Mouse (Mus musculus) bone marrow macrophage, adult 2 months (primary cell): ENCODE measurements around the gene Spag16. TPM values are rescaled to one million over a fixed set of nuclear protein-coding genes. Genes with fewer than 3 reads are reported as not detected.
"Not testable (repeated sequence)": the region's sequence is repeated elsewhere in the genome, so short reads cannot be mapped to it uniquely, and the experiment has no call there.

Source experiments
- H3K27ac ChIP-seq: 2 replicates; pipeline ENCODE4 v1.5.1; 2012; ENCODE audit warnings: low read depth, low read length; ENCODE audit not compliant: insufficient read depth
- H3K4me1 ChIP-seq: 2 replicates; pipeline ENCODE4 v1.6.1; 2012; ENCODE audit warnings: low read length; ENCODE audit not compliant: control insufficient read depth, insufficient read depth
- H3K4me3 ChIP-seq: 2 replicates; pipeline ENCODE4 v1.5.1; 2012; ENCODE audit warnings: mild to moderate bottlenecking, low read length, moderate library complexity; ENCODE audit not compliant: insufficient read depth
- CTCF ChIP-seq: IDR thresholded peaks from 2 replicates; pipeline ENCODE4 v1.5.1; 2012; ENCODE audit warnings: low read depth, mild to moderate bottlenecking, low read length, moderate library complexity
- POLR2A ChIP-seq: IDR thresholded peaks from 2 replicates; pipeline ENCODE4 v1.6.1; 2012; ENCODE audit warnings: mild to moderate bottlenecking, low read depth, low read length, borderline replicate concordance
- polyA plus RNA-seq: library from polyadenylated mRNA; stranded (reverse); fragments of >200 nt; gene quantifications from 2 replicates; pipeline ENCODE4 v1.2.4, GENCODE M21; 2012; ENCODE audit not compliant: missing spikeins, insufficient read depth, insufficient read length

The Spag16 gene
- polyA plus RNA-seq, 1 experiment, result not detected

DNA sequence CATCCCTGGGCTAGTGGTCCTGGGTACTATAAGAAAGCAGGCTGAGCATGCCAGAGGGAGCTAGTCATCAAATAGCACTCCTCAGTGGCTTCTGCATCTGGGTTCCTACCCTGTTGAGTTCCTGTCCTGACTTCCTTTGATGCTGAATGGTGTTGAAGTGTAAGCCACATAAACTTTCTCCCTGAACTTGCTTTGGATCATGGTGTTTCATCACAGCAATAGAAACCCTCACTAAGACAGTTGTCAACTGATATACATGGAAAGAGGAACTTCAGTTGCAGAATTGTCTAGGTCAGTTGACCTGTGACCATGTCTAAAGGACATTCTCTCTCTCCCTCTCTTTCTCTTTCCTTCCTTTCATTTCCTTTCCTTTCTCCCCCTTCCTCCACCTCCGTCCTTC lies 3.8 kb downstream of the Spag16 start:
- Histone ChIP-seq H3K4me1 (no peaks in the 10 kb centered on the region), H3K27ac (no peak overlapping the region), H3K4me3 (no peak overlapping the region)
- no peak for TF ChIP-seq CTCF
- no peak for TF ChIP-seq POLR2A

DNA sequence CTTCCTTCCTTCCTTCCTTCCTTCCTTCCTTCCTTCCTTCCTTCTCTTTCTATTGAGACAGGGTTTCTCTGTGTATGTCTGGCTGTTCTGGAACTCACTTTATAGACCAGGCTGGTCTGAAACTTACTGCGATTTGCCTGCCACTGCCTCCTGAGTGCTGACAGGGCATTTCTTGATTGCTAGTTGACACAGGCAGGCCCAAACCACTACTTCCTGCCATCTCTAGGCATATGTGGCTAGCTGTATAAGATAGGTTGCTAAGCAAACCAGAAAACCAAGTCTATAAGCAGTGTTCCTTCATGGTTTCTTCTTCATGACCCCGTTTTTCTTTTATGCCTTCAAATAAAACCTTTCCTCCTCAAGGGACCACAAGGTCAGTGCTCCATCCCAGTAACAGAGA lies 4.2 kb downstream of the Spag16 start:
- Histone ChIP-seq H3K4me1 (no peaks in the 10 kb centered on the region), H3K4me3 (no peak overlapping the region), H3K27ac (no peak overlapping the region)
- TF ChIP-seq POLR2A, result no peak
- TF ChIP-seq CTCF, result no peak

DNA sequence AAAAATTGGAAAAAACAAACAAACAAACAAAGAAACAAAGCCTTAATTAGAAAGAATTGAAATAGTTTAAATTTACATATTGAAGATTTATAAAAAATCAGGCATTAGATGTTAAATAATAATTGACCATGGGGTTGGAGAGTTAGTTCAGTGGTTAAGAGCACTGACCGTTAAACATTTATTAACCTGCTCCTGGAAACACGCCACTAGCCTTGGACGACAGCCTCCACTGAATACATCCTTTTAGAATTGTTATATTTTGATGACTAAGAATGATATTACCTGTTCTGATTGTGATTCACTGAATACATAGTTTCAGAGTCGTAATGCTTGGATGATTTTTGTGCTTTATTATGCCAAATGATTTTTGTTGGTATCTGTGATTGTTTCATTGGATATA lies 6.7 kb downstream of the Spag16 start:
- not testable (repeated sequence) for H3K27ac ChIP-seq, H3K4me1 ChIP-seq, H3K4me3 ChIP-seq

DNA sequence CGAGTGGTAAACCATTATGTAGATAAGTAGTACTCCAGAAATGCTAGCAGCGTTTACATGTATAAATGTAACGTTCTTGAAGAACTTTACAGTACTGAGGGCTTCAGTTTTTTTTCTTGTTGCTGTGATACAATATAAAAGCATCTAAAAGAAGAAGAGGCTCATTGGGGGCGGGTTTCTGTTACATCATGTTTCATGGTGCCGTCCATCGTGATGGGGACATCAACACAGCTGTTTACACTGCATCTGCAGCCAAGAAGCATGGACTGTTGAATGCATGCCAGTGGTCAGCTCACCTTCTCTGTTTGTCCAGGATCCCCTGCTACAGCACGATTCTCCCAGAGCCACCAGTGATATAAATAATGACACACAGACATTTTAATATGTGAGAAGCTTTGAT lies 26.7 kb downstream of the Spag16 start:
- TF ChIP-seq POLR2A (no peak), CTCF (no peak)
- Histone ChIP-seq H3K4me1 (no peaks in the 10 kb centered on the region), H3K4me3 (no peak overlapping the region), H3K27ac (no peak overlapping the region)

DNA sequence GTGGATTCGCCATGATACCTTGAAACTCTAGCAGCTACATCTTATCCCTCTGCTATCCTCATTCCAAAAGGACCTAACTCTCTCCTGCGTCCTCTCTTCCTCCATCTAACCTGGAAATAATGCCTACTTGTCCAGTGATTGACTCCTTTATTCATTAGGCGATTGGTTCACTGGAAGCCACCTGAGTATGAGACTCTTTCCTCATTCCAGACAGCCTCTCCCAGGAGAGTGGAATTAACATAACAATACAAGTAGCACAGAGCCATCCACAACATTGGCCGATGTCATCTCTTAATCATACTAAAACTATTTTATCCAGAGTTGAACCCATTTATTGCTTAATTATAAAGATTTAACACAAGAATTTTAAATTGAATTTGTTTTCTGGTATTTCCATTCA lies 41.0 kb downstream of the Spag16 start:
- Histone ChIP-seq H3K4me1 (no peaks in the 10 kb centered on the region), H3K4me3 (no peak overlapping the region), H3K27ac (no peak overlapping the region)
- no peak for TF ChIP-seq CTCF
- TF ChIP-seq POLR2A, result no peak

DNA sequence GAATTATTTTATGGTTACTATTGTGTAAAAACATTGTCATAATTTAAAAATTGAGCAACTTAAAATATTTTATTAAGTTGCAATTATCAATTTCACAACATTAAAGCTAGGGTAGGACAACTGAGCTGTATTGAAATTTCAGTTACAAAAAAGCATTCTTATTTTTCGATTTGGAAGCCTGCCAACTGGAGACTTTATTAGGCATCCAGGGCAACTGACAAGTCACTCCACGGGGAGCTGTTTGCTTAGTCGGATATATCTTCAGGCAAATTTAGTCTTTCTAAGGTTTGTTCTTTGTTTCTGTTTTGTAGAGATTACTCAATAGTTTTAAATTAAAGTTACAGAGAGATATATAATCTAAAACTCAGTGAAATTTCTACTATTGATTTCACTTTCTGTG lies 129.8 kb downstream of the Spag16 start:
- Histone ChIP-seq H3K4me3 (no peak overlapping the region), H3K4me1 (no peaks in the 10 kb centered on the region), H3K27ac (no peak overlapping the region)
- TF ChIP-seq POLR2A (no peak), CTCF (no peak)

DNA sequence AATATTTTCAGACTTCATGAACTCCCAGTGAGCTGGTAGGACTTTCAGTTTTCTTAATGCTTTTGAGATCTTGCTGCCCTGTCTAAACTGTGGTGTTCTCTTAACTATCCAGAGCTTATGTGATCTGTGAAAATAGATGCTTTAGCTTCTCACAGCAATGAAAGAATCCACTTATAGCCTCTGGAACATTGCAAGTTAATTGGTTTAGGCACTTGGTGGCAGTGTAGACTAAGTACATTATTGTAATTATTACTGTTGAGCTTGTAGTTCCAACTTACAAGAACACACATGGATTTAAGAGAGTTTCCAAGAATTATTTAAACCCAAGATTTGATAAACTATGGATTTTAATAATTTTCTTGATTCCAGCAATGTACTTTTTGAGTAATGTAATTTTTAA lies 170.1 kb downstream of the Spag16 start:
- Histone ChIP-seq H3K27ac (no peak overlapping the region), H3K4me3 (no peak overlapping the region), H3K4me1 (no peaks in the 10 kb centered on the region)
- no peak for TF ChIP-seq CTCF

DNA sequence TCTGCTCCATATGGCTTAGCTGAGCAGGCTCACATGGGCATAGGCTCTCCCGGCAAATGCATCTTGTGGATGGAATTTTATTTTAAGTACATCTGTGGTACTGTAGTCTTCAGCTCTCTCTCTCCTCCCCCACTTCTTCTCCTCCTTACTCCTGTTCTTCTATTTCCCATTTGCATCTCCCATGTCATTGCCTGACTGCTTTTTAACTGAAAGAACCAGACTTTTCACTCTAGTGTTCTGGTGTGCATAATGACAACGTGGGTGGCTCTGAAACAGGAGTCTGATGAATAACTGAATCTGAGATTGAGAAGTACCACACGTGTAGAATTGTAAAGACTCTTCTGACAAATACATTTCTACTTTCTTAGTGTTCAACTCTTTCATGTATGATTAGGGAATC lies 186.2 kb downstream of the Spag16 start:
- Histone ChIP-seq H3K4me1 (no peaks in the 10 kb centered on the region), H3K27ac (no peak overlapping the region), H3K4me3 (no peak overlapping the region)
- TF ChIP-seq CTCF, result no peak
- TF ChIP-seq POLR2A, result no peak

DNA sequence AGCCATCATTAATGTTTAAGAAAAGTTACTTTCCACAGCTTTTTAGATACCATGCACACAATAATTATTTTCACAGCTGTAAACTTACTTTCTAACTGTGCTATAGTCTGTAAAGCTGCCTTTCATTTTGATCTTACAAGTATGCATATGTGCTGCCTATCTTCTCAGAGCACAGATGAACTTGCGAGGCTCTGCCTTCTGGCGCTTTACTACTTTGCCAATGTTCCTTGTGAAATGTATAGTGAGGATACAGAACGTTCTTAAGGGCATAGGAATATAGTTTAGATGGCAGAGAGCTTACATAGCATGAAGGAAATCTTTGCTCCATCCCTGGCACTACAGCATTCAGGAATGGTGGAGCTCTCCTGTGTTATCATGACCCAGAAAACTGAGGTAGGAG lies 210.6 kb downstream of the Spag16 start:
- Histone ChIP-seq H3K27ac (no peak overlapping the region), H3K4me3 (no peak overlapping the region), H3K4me1 (no peaks in the 10 kb centered on the region)
- TF ChIP-seq CTCF, result no peak
- no peak for TF ChIP-seq POLR2A

DNA sequence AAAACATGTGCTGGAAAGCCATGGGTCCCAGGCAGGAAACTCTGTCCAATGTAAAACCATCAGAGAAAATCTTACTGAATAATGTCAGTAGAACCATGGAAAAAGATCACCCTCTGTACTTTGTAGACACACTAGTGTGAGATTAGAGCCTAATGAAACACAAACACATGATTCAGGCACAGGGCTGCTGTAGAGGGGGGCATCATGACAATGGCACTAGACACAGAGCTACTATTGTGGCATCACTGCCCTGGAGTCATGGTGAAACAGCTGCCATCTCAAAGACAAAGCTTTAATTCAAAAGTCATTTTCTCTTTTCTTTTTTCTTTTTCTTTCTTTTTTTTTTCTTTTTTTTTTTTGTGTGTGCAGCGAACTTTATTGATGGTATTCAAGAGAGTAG lies 240.6 kb downstream of the Spag16 start:
- no peaks in the 10 kb centered on the region for H3K4me1 ChIP-seq
- TF ChIP-seq POLR2A (no peak), CTCF (no peak)
- no peak overlapping the region for H3K4me3 ChIP-seq
- H3K27ac ChIP-seq, result no peak overlapping the region

DNA sequence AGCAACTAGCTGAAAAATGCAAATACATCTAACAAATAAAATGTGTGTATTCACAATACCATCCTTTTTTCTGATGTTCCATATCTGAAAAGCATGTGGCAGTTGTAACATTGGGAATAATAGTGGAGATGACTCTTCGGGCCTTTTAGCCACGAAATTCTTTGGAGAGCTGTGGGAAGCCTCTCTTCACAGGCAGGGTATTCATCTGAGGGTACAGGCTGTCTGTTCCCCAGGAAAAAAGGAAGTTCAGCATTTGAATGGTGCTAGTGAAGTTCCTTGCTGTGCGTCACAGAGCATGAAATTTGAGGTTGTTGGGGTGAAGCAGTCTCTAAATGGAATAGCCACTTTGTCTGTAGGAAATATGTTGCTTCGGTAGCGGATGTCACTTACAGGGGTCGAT lies 246.7 kb downstream of the Spag16 start:
- TF ChIP-seq CTCF (no peak), POLR2A (no peak)
- H3K27ac ChIP-seq, result no peak overlapping the region
- H3K4me3 ChIP-seq, result no peak overlapping the region
- no peaks in the 10 kb centered on the region for H3K4me1 ChIP-seq
